Mouse (Mus musculus) fat pad, adult 2 months (tissue): ENCODE data around the gene Agbl4.
A peak's percentile ranks its signal among the peaks of the same experiment; 100 is the strongest.

ENCODE experiments used
- DNase-seq: peaks from one replicate; pipeline ENCODE4 v3.0.0-alpha.2; 2011; ENCODE audit warnings: low read depth, low spot score; ENCODE audit errors: extremely low read depth

The Agbl4 gene

GRCm38 (mm10) chr4:111378071-111378470, 980.6 kb downstream of the Agbl4 start:
- no peak for DNase-seq

- DNase-seq = no peak
Observed at GRCm38 (mm10) chr4:111383101-111383500, 985.6 kb downstream of the Agbl4 start.

- no peak for DNase-seq
Observed at GRCm38 (mm10) chr4:111390736-111391135, 993.3 kb downstream of the Agbl4 start.

GRCm38 (mm10) chr4:111399784-111400183, 1002.3 kb downstream of the Agbl4 start:
- no peak for DNase-seq

- DNase-seq = no peak
Observed at GRCm38 (mm10) chr4:111400676-111401075, 1003.2 kb downstream of the Agbl4 start.

- no peak for DNase-seq
Observed at GRCm38 (mm10) chr4:111403243-111403642, 1005.8 kb downstream of the Agbl4 start.

GRCm38 (mm10) chr4:111410731-111411130, 1013.3 kb downstream of the Agbl4 start:
- DNase-seq = no peak

GRCm38 (mm10) chr4:111414399-111414798, 1016.9 kb downstream of the Agbl4 start:
- no peak for DNase-seq

- DNase-seq = no peak
Observed at GRCm38 (mm10) chr4:111414818-111415488, 1017.5 kb downstream of the Agbl4 start, which contains the start of gene Bend5. Bend5 (plus strand) TSS chr4:111415006.

- no peak for DNase-seq
Observed at GRCm38 (mm10) chr4:111416126-111416525, 1018.7 kb downstream of the Agbl4 start.

- no peak for DNase-seq
Observed at GRCm38 (mm10) chr4:111416551-111416950, 1019.1 kb downstream of the Agbl4 start.

- no peak for DNase-seq
Observed at GRCm38 (mm10) chr4:111417716-111418115, 1020.3 kb downstream of the Agbl4 start.

GRCm38 (mm10) chr4:111419476-111419875, 1022.0 kb downstream of the Agbl4 start:
- DNase-seq = no peak

GRCm38 (mm10) chr4:111420031-111420430, 1022.6 kb downstream of the Agbl4 start:
- no peak for DNase-seq

- DNase-seq = no peak
Observed at GRCm38 (mm10) chr4:111420955-111421354, 1023.5 kb downstream of the Agbl4 start.

- no peak for DNase-seq
Observed at GRCm38 (mm10) chr4:111421785-111422184, 1024.3 kb downstream of the Agbl4 start.

GRCm38 (mm10) chr4:111424371-111424950, 1027.0 kb downstream of the Agbl4 start:
- DNase-seq = no peak

- DNase-seq = peak; percentile 74
Observed at GRCm38 (mm10) chr4:111425170-111425569, 1027.7 kb downstream of the Agbl4 start.

- no peak for DNase-seq
Observed at GRCm38 (mm10) chr4:111431186-111431585, 1033.7 kb downstream of the Agbl4 start.

- no peak for DNase-seq
Observed at GRCm38 (mm10) chr4:111432013-111432412, 1034.6 kb downstream of the Agbl4 start.

- DNase-seq = no peak
Observed at GRCm38 (mm10) chr4:111432417-111432816, 1035.0 kb downstream of the Agbl4 start.

- DNase-seq = no peak
Observed at GRCm38 (mm10) chr4:111441709-111442108, 1044.2 kb downstream of the Agbl4 start.
